Mouse (Mus musculus) testis, adult 2 months (tissue): Measurements from ENCODE around the gene Tmem219.

ENCODE experiments used
- CTCF ChIP-seq: fragments of 200-500 bp; IDR thresholded peaks from 2 replicates; pipeline ENCODE4 v1.5.1; 2012; ENCODE audit warnings: low read depth, mild to moderate bottlenecking, inconsistent platforms, low read length, moderate library complexity; ENCODE audit not compliant: control insufficient read depth, insufficient read depth, insufficient replicate concordance
- POLR2A ChIP-seq: fragments of 200-500 bp; IDR thresholded peaks from 2 replicates; pipeline ENCODE4 v1.6.1; 2012; ENCODE audit warnings: low read depth, mild to moderate bottlenecking, inconsistent platforms, low read length, moderate library complexity; ENCODE audit not compliant: control insufficient read depth

DNA sequence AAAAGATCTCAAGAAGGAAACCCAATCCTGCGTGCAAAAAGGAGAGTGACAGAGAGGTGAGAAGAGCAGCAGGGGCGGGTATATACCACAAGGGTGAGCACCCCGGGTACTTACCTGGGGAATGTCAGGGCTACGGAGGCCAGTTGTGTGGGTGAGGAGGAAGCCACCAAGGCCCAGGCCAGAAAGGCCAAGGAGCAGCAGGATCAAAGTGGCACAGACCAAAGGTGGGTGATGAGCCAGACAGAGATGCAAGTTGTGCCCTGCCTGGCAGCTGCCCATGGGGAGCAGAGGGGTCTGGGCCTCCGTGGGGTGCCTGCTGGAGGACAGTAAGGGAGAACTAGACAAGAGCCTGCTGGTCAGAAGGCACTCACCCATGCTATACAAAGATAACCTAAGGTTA, 25.8 kb downstream of the Tmem219 start:
- TF ChIP-seq POLR2A (no peak), CTCF (no peak)
